10 mouse cellular contexts compared by ENCODE assay signal in the genomic region with DNA sequence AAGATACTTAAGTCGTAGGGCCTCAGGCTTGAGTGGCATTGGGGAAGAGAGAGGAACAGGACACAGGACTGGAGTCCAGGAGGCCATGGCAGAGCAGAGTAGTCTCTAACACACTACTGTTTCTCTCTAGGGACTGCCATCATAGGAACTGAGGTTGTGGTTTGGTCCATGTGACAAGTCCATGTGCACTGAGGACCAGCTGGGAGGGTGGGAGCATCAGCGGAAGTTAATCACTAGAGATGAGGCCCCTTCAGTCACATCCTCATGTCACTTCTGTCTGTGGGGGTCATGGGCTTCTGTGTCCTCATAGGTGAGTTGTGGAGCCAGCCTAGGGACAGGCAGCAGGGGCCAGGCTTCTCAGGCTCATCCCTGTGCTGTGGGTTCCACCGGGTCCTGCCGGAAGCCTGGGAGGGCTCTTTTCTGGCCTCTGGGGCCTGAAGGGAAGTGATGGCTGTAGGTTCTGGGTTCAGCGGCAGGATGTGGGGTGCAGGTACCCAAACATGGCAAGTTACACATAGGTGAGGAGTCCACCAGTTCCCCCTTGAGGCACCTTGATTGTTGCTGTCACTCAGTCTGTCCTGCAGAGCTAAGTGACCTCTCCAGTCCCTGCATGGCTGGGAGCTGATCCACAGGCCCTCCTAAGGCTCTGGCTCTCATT. TPM values are rescaled to one million over a fixed set of nuclear protein-coding genes. Genes with fewer than 3 reads are reported as not detected.
A peak's percentile ranks its signal among the peaks of the same experiment; 100 is the strongest.
DNase-seq lines count a peak whose midpoint lies in the region; ATAC-seq and TF ChIP-seq lines count a peak whose summit lies in the region.
"Had no signal": no experiment of that assay in that cellular context is flagged by ENCODE, and none has a peak within 500 bp of the region (broad histone marks: within the 10 kb centered on the region; RNA-seq: fewer than 3 reads in every experiment).

No protein-coding gene starts in this region.

- H3K36me3 ChIP-seq in erythroblast, embryonic 14.5 days (ENCODE audit: control insufficient read depth) = peaks cover 96% of the 10 kb centered on the region
- H3K36me3 ChIP-seq in liver, adult 2 months (ENCODE audit: control insufficient read depth, insufficient read depth, low read length) = peaks cover 3% of the 10 kb centered on the region; the same call in 1 of the 2 replicates
- peaks cover 35% of the 10 kb centered on the region for H3K36me3 ChIP-seq in hindbrain, embryonic 14.5 days (replicated peaks; ENCODE audit: control insufficient read depth, insufficient read depth)
- peaks cover 41% of the 10 kb centered on the region for H3K36me3 ChIP-seq in midbrain, embryonic 14.5 days (ENCODE audit: control insufficient read depth, insufficient read depth, low read length)
- H3K36me3 ChIP-seq in kidney, embryonic 15.5 days = peaks cover 78% of the 10 kb centered on the region

- no peak for TF ChIP-seq CTCF in liver, adult 2 months (IDR thresholded peaks at IDR 0.05; ENCODE audit: low read depth, low read length)

- H3K27ac ChIP-seq in liver, adult 2 months (replicated peaks; ENCODE audit: insufficient read depth, low read depth, low read length) = peak overlapping the region; percentile 95
- H3K27ac ChIP-seq in hindbrain, embryonic 14.5 days = no peak overlapping the region
- H3K27ac ChIP-seq in midbrain, embryonic 14.5 days (replicated peaks; ENCODE audit: low read depth, low read length) = no peak overlapping the region
- H3K27ac ChIP-seq in kidney, embryonic 15.5 days = no peak overlapping the region

- H3K27me3 ChIP-seq in erythroblast, embryonic 14.5 days (ENCODE audit: control insufficient read depth) = no peaks in the 10 kb centered on the region
- no peaks in the 10 kb centered on the region for H3K27me3 ChIP-seq in liver, adult 2 months (ENCODE audit: control insufficient read depth, insufficient read depth, low read length)
- no peaks in the 10 kb centered on the region for H3K27me3 ChIP-seq in hindbrain, embryonic 14.5 days (ENCODE audit: control insufficient read depth, insufficient read depth, low read length)
- H3K27me3 ChIP-seq in midbrain, embryonic 14.5 days (ENCODE audit: control insufficient read depth, insufficient read depth, low read length) = no peaks in the 10 kb centered on the region
- no peaks in the 10 kb centered on the region for H3K27me3 ChIP-seq in kidney, embryonic 15.5 days
- H3K27me3 ChIP-seq: limb, embryonic 15.5 days had no signal

- peaks cover 85% of the 10 kb centered on the region for H3K4me1 ChIP-seq in erythroblast, embryonic 14.5 days (ENCODE audit: control insufficient read depth)
- peaks cover 60% of the 10 kb centered on the region for H3K4me1 ChIP-seq in liver, adult 2 months (ENCODE audit: control insufficient read depth, insufficient read depth, low read length)
- peaks cover 40% of the 10 kb centered on the region for H3K4me1 ChIP-seq in hindbrain, embryonic 14.5 days (replicated peaks; ENCODE audit: control insufficient read depth, insufficient read depth, low read length)
- H3K4me1 ChIP-seq in midbrain, embryonic 14.5 days (ENCODE audit: control insufficient read depth, insufficient read depth, low read length) = peaks cover 16% of the 10 kb centered on the region
- peaks cover 57% of the 10 kb centered on the region for H3K4me1 ChIP-seq in kidney, embryonic 15.5 days

- 35% methylated on average over 5 of the region's 5 CpGs for WGBS in liver, adult 2 months
- WGBS in hindbrain, embryonic 14.5 days = 87% methylated on average over 5 of the region's 5 CpGs
- WGBS in midbrain, embryonic 14.5 days = 90% methylated on average over 5 of the region's 5 CpGs
- 82% methylated on average over 5 of the region's 5 CpGs for WGBS in kidney, embryonic 15.5 days

- peak overlapping the region; percentile 64 for H3K9ac ChIP-seq in liver, adult 2 months (ENCODE audit: low read depth, low read length)
- 0 out of 2 replicates have a peak overlapping the region, but pooled peaks have one; percentile 8 for H3K9ac ChIP-seq in hindbrain, embryonic 14.5 days
- peak overlapping the region; percentile 14; the same call in 1 of the 2 replicates for H3K9ac ChIP-seq in midbrain, embryonic 14.5 days (replicated peaks; ENCODE audit: low read length)
- no peak overlapping the region for H3K9ac ChIP-seq in kidney, embryonic 15.5 days
- H3K9ac ChIP-seq: limb, embryonic 15.5 days had no signal

- no peaks in the 10 kb centered on the region for H3K9me3 ChIP-seq in erythroblast, embryonic 14.5 days (ENCODE audit: control insufficient read depth, low read length)
- H3K9me3 ChIP-seq in hindbrain, embryonic 14.5 days (ENCODE audit: control insufficient read depth, low read length) = no peaks in the 10 kb centered on the region
- no peaks in the 10 kb centered on the region for H3K9me3 ChIP-seq in midbrain, embryonic 14.5 days (ENCODE audit: control insufficient read depth, low read length)
- no peaks in the 10 kb centered on the region for H3K9me3 ChIP-seq in kidney, embryonic 15.5 days (replicated peaks)
- H3K9me3 ChIP-seq: limb, embryonic 15.5 days had no signal

- H3K79me2 ChIP-seq in liver, adult 2 months (ENCODE audit: control insufficient read depth, insufficient read depth, low read length) = peaks cover 43% of the 10 kb centered on the region

- ATAC-seq in erythroblast, adult 5-6 weeks (replicated peaks; ENCODE audit: low FRiP score, poor library complexity, severe bottlenecking) = no peak
- ATAC-seq in hindbrain, embryonic 14.5 days (ENCODE audit: low FRiP score) = no peak
- no peak for ATAC-seq in midbrain, embryonic 14.5 days (ENCODE audit: low FRiP score, low TSS enrichment)
- no peak for ATAC-seq in kidney, embryonic 15.5 days (replicated peaks; ENCODE audit: low FRiP score)

- H3K4me2 ChIP-seq in hindbrain, embryonic 14.5 days (replicated peaks) = no peak overlapping the region
- H3K4me2 ChIP-seq in midbrain, embryonic 14.5 days (ENCODE audit: low read length) = no peak overlapping the region
- H3K4me2 ChIP-seq in kidney, embryonic 15.5 days = no peak overlapping the region
- H3K4me2 ChIP-seq: limb, embryonic 15.5 days had no signal

- H3K4me3 ChIP-seq in erythroblast, embryonic 14.5 days (replicated peaks) = peak overlapping the region; percentile 56
- peak overlapping the region; percentile 4; the same call in 1 of the 2 replicates for H3K4me3 ChIP-seq in liver, adult 2 months (ENCODE audit: insufficient read depth, low read depth, low read length)
- no peak overlapping the region for H3K4me3 ChIP-seq in hindbrain, embryonic 14.5 days (replicated peaks; ENCODE audit: low read length)
- no peak overlapping the region for H3K4me3 ChIP-seq in midbrain, embryonic 14.5 days (replicated peaks; ENCODE audit: low read depth, low read length)
- H3K4me3 ChIP-seq in kidney, embryonic 15.5 days (replicated peaks) = no peak overlapping the region
- H3K4me3 ChIP-seq: limb, embryonic 15.5 days had no signal

- TF ChIP-seq POLR2A in liver, adult 2 months (IDR thresholded peaks at IDR 0.05; ENCODE audit: extremely low read depth, insufficient read depth, low read length) = no peak

- DNase-seq in liver, adult 2 months (ENCODE audit: extremely low read depth, low read depth, low spot score) = no peak
- DNase-seq in liver = no peak
- no peak for DNase-seq in hindbrain, embryonic 14.5 days (ENCODE audit: low spot score)
- DNase-seq in midbrain, embryonic 14.5 days = no peak
- no peak for DNase-seq in right cerebral cortex, adult 18-20 months
- DNase-seq: thymus, postnatal 14 days had no signal

RNA-seq across cellular contexts. Expression of a gene that starts 10.0 kb away (rescaled TPM):
- polyA plus RNA-seq in erythroblast, embryonic 14.5 days (2012) = 76.5 and 84.5 TPM in 2 replicates
- 13.8 and 17.1 TPM in 2 replicates for total RNA-seq in erythroblast, adult 5-6 weeks (2015; ENCODE audit: low replicate concordance)
- total RNA-seq in erythroblast, adult 5-6 weeks (2017; ENCODE audit: low replicate concordance) = 29.8 and 35.3 TPM in 2 replicates
- 38.0 and 39.9 TPM in 2 replicates for total RNA-seq in liver, adult 2 months (2014; rRNA removed)
- 39.9 and 43.5 TPM in 2 replicates for polyA plus RNA-seq in liver, adult 2 months (2012; rRNA removed)
- 35.2 and 36.3 TPM in 2 replicates for polyA plus RNA-seq in hindbrain, embryonic 14.5 days (2014; fragmentation: Nextera tagmentation; extraction: Ambion mirVana)
- polyA plus RNA-seq in midbrain, embryonic 14.5 days (2014; fragmentation: Nextera tagmentation; extraction: Ambion mirVana) = 42.5 and 49.3 TPM in 2 replicates
- polyA plus RNA-seq in kidney, embryonic 15.5 days (2015; fragmentation: Nextera tagmentation; extraction: Ambion mirVana) = 56.3 and 58.5 TPM in 2 replicates

RNA-seq across cellular contexts. Expression of a gene that starts 10.5 kb away (rescaled TPM):
- 0.11 and 0.20 TPM in 2 replicates for polyA plus RNA-seq in erythroblast, embryonic 14.5 days (2012)
- total RNA-seq in erythroblast, adult 5-6 weeks (2015; ENCODE audit: low replicate concordance) = not detected in 2 replicates
- 0.77 TPM in 1 of 2 replicates, not detected in the other for total RNA-seq in erythroblast, adult 5-6 weeks (2017; ENCODE audit: low replicate concordance)
- 241 and 277 TPM in 2 replicates for total RNA-seq in liver, adult 2 months (2014; rRNA removed)
- polyA plus RNA-seq in liver, adult 2 months (2012; rRNA removed) = 670 and 715 TPM in 2 replicates
- polyA plus RNA-seq in hindbrain, embryonic 14.5 days (2014; fragmentation: Nextera tagmentation; extraction: Ambion mirVana) = 17.3 and 24.3 TPM in 2 replicates
- 15.1 and 16.7 TPM in 2 replicates for polyA plus RNA-seq in midbrain, embryonic 14.5 days (2014; fragmentation: Nextera tagmentation; extraction: Ambion mirVana)
- polyA plus RNA-seq in kidney, embryonic 15.5 days (2015; fragmentation: Nextera tagmentation; extraction: Ambion mirVana) = 34.2 and 37.0 TPM in 2 replicates

RNA-seq across cellular contexts. Expression of a gene that starts 20.9 kb away (rescaled TPM):
- 998 and 1,528 TPM in 2 replicates for polyA plus RNA-seq in erythroblast, embryonic 14.5 days (2012)
- 509 and 541 TPM in 2 replicates for total RNA-seq in erythroblast, adult 5-6 weeks (2015; ENCODE audit: low replicate concordance)
- 422 and 457 TPM in 2 replicates for total RNA-seq in erythroblast, adult 5-6 weeks (2017; ENCODE audit: low replicate concordance)
- total RNA-seq in liver, adult 2 months (2014; rRNA removed) = 510 and 571 TPM in 2 replicates
- polyA plus RNA-seq in liver, adult 2 months (2012; rRNA removed) = 686 and 1,012 TPM in 2 replicates
- 570 and 649 TPM in 2 replicates for polyA plus RNA-seq in hindbrain, embryonic 14.5 days (2014; fragmentation: Nextera tagmentation; extraction: Ambion mirVana)
- 622 and 707 TPM in 2 replicates for polyA plus RNA-seq in midbrain, embryonic 14.5 days (2014; fragmentation: Nextera tagmentation; extraction: Ambion mirVana)
- polyA plus RNA-seq in kidney, embryonic 15.5 days (2015; fragmentation: Nextera tagmentation; extraction: Ambion mirVana) = 1,002 and 1,019 TPM in 2 replicates

RNA-seq across cellular contexts. Expression of a gene that starts 22.4 kb away (rescaled TPM):
- polyA plus RNA-seq in erythroblast, embryonic 14.5 days (2012) = 19.0 and 28.9 TPM in 2 replicates
- total RNA-seq in erythroblast, adult 5-6 weeks (2015; ENCODE audit: low replicate concordance) = 25.7 and 25.9 TPM in 2 replicates
- 13.0 and 14.2 TPM in 2 replicates for total RNA-seq in erythroblast, adult 5-6 weeks (2017; ENCODE audit: low replicate concordance)
- total RNA-seq in liver, adult 2 months (2014; rRNA removed) = 165 and 186 TPM in 2 replicates
- 551 and 560 TPM in 2 replicates for polyA plus RNA-seq in liver, adult 2 months (2012; rRNA removed)
- 303 and 341 TPM in 2 replicates for polyA plus RNA-seq in hindbrain, embryonic 14.5 days (2014; fragmentation: Nextera tagmentation; extraction: Ambion mirVana)
- 274 and 323 TPM in 2 replicates for polyA plus RNA-seq in midbrain, embryonic 14.5 days (2014; fragmentation: Nextera tagmentation; extraction: Ambion mirVana)
- polyA plus RNA-seq in kidney, embryonic 15.5 days (2015; fragmentation: Nextera tagmentation; extraction: Ambion mirVana) = 376 and 387 TPM in 2 replicates

RNA-seq across cellular contexts. Expression of a gene that starts 24.5 kb away (rescaled TPM):
- under 0.01 TPM in 1 of 2 replicates, not detected in the other for polyA plus RNA-seq in erythroblast, embryonic 14.5 days (2012)
- not detected in 2 replicates for total RNA-seq in erythroblast, adult 5-6 weeks (2015; ENCODE audit: low replicate concordance)
- 0.09 and 0.14 TPM in 2 replicates for total RNA-seq in erythroblast, adult 5-6 weeks (2017; ENCODE audit: low replicate concordance)
- total RNA-seq in liver, adult 2 months (2014; rRNA removed) = 0.09 and 0.20 TPM in 2 replicates
- 0.19 and 0.20 TPM in 2 replicates for polyA plus RNA-seq in liver, adult 2 months (2012; rRNA removed)
- 200 and 216 TPM in 2 replicates for polyA plus RNA-seq in hindbrain, embryonic 14.5 days (2014; fragmentation: Nextera tagmentation; extraction: Ambion mirVana)
- 241 and 259 TPM in 2 replicates for polyA plus RNA-seq in midbrain, embryonic 14.5 days (2014; fragmentation: Nextera tagmentation; extraction: Ambion mirVana)
- 1.6 and 2.4 TPM in 2 replicates for polyA plus RNA-seq in kidney, embryonic 15.5 days (2015; fragmentation: Nextera tagmentation; extraction: Ambion mirVana)

Comparison
In these comparisons a context has a peak if more than half of its experiments do, and no peak if none do; other contexts are left out.
1. H3K4me3 ChIP-seq: peak in erythroblast, embryonic 14.5 days (single experiment) and liver, adult 2 months (single experiment); none in hindbrain, embryonic 14.5 days (single experiment), midbrain, embryonic 14.5 days (single experiment) and kidney, embryonic 15.5 days (single experiment).
2. RNA of a gene that starts 10.5 kb away (polyA plus RNA-seq): 670 to 715 TPM in liver, adult 2 months; 34.2 to 37.0 TPM in kidney, embryonic 15.5 days, 17.3 to 24.3 TPM in hindbrain, embryonic 14.5 days, 15.1 to 16.7 TPM in midbrain, embryonic 14.5 days and 0.11 to 0.20 TPM in erythroblast, embryonic 14.5 days; every median in the first group is over 10 times any median in the second.